Mouse (Mus musculus): ENCODE measurements around the gene Dysf. TPM values are rescaled to one million over a fixed set of nuclear protein-coding genes. Genes with fewer than 3 reads are reported as not detected.

Gene Dysf
- total RNA-seq, 1 experiment, result 12.8 TPM

DNA sequence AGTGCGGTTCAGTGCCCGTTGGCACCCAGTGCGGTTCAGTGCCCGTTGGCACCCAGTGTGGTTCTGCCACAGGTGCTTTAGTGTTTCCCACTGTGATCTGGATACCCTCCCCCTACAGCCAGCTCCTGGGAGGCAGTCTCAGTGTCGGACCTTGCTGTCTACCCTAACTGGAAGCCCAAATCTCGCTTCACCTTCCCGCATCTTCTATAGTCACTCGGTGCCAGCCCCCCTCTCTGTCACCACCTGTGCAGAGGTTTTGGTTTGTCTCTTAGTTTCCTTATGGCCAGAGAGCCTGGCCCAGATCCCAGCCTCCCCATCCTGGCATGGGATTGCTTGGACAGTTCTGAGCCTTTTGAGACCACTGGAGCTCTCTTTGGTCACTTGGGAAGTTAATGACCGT lies 127.3 kb downstream of the Dysf start:
- TF ChIP-seq MAFK (IDR thresholded peaks at IDR 0.05; ENCODE audit: insufficient read depth, low read depth, low read length), result no peak
- TF ChIP-seq HCFC1 (IDR thresholded peaks at IDR 0.05; ENCODE audit: borderline replicate concordance, insufficient read depth, low read length), result no peak
- H3K9ac ChIP-seq (ENCODE audit: insufficient read depth, low read depth, low read length, poor library complexity, severe bottlenecking), result no peak overlapping the region
- DNase-seq (ENCODE audit: low read depth, low spot score), result no peak
- no peaks in the 10 kb centered on the region for H3K9me3 ChIP-seq (ENCODE audit: control insufficient read depth, insufficient read depth, low read depth, low read length)
- H3K27ac ChIP-seq (ENCODE audit: insufficient read depth, low read depth, low read length, poor library complexity, severe bottlenecking), result no peak overlapping the region
- peaks cover 0 to 2% of the 10 kb centered on the region in 2 experiments; a peak in 1 of 4 replicates for H3K4me1 ChIP-seq (ENCODE audit: control insufficient read depth in 2 of 2, insufficient read depth in 2 of 2, low read length in 2 of 2, poor library complexity in 1 of 2)
- in situ Hi-C loops (cut with MboI; ENCODE audit: low sequenced_read_pairs in 2 of 2, unreplicated experiment in 2 of 2), result no loop called here
- no peaks in the 10 kb centered on the region for H3K36me3 ChIP-seq (ENCODE audit: control insufficient read depth, insufficient read depth, low read length, poor library complexity, severe bottlenecking)
- no peak overlapping the region for H3K4me3 ChIP-seq (ENCODE audit: insufficient read depth in 1 of 2, low read depth in 1 of 2, low read length in 2 of 2, poor library complexity in 1 of 2, severe bottlenecking in 1 of 2)

DNA sequence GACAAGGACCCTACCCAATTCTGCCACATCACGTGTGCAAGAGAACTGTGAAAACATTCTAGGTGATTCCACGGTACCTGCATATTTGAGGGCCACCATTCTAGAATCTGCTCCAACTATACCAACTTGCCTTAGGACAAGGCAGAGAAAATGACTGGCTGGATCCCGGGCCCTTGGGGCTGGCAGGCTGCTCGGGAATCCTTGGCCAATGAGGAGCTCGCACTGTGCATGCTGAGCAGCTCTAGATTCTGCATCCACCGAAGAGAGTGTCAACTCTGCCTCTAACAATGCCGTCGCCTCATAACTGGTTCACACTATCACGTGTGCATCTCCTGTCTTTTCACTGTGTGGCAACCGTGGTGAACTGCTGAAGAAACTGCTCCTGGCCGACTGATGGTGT lies 128.0 kb downstream of the Dysf start:
- in situ Hi-C loops (cut with MboI; ENCODE audit: low sequenced_read_pairs in 2 of 2, unreplicated experiment in 2 of 2), result no loop called here
- TF ChIP-seq ZNF384 (IDR thresholded peaks at IDR 0.05; ENCODE audit: low read depth, low read length) (no peak), ZC3H11A (IDR thresholded peaks at IDR 0.05; ENCODE audit: borderline replicate concordance, low read depth, low read length) (no peak), HCFC1 (IDR thresholded peaks at IDR 0.05; ENCODE audit: borderline replicate concordance, insufficient read depth, low read length) (no peak), MAFK (IDR thresholded peaks at IDR 0.05; ENCODE audit: insufficient read depth, low read depth, low read length) (no peak), CHD2 (IDR thresholded peaks at IDR 0.05; ENCODE audit: low read depth, low read length) (no peak)
- no peak overlapping the region for H3K27ac ChIP-seq (ENCODE audit: insufficient read depth, low read depth, low read length, poor library complexity, severe bottlenecking)

DNA sequence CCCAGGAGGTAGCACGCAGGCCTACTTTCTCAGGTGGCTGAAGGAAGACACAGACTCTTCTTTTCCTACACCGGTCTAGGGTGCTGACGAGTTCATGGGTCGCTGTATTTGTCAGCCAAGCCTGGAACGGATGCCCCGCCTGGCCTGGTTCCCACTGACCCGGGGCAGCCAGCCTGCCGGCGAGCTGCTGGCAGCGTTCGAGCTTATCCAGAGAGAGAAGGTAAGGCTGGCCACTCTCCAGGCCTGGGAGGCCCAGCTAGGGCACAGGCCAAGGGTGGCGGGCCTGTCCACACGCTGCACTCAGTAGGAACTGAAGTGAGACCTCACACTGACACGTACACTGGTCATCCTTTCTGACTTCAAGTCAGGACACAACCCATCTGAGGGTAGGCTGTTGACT lies 131.5 kb downstream of the Dysf start:
- in situ Hi-C loops (cut with MboI; ENCODE audit: low sequenced_read_pairs in 2 of 2, unreplicated experiment in 2 of 2), result no loop called here
- Histone ChIP-seq H3K9ac (ENCODE audit: insufficient read depth, low read depth, low read length, poor library complexity, severe bottlenecking) (no peak overlapping the region), H3K27ac (ENCODE audit: insufficient read depth, low read depth, low read length, poor library complexity, severe bottlenecking) (no peak overlapping the region), H3K4me1 (ENCODE audit: control insufficient read depth in 2 of 2, insufficient read depth in 2 of 2, low read length in 2 of 2, poor library complexity in 1 of 2) (0 out of 4 replicates have a peak, but pooled peaks cover 0 to 2% of the 10 kb centered on the region in 2 experiments), H3K36me3 (ENCODE audit: control insufficient read depth, insufficient read depth, low read length, poor library complexity, severe bottlenecking) (no peaks in the 10 kb centered on the region), H3K9me3 (ENCODE audit: control insufficient read depth, insufficient read depth, low read depth, low read length) (no peaks in the 10 kb centered on the region), H3K4me3 (ENCODE audit: insufficient read depth in 1 of 2, low read depth in 1 of 2, low read length in 2 of 2, poor library complexity in 1 of 2, severe bottlenecking in 1 of 2) (no peak overlapping the region)
- no peak for DNase-seq (ENCODE audit: low read depth, low spot score)
- no peak for TF ChIP-seq MAFK (IDR thresholded peaks at IDR 0.05; ENCODE audit: insufficient read depth, low read depth, low read length)
- TF ChIP-seq HCFC1 (IDR thresholded peaks at IDR 0.05; ENCODE audit: borderline replicate concordance, insufficient read depth, low read length), result no peak
- TF ChIP-seq CHD2 (IDR thresholded peaks at IDR 0.05; ENCODE audit: low read depth, low read length), result no peak
- TF ChIP-seq ZC3H11A (IDR thresholded peaks at IDR 0.05; ENCODE audit: borderline replicate concordance, low read depth, low read length), result no peak
- no peak for TF ChIP-seq ZNF384 (IDR thresholded peaks at IDR 0.05; ENCODE audit: low read depth, low read length)

More for the DNA sequence above, 128.0 kb downstream of the Dysf start:
- Histone ChIP-seq H3K36me3 (ENCODE audit: control insufficient read depth, insufficient read depth, low read length, poor library complexity, severe bottlenecking) (no peaks in the 10 kb centered on the region), H3K4me3 (ENCODE audit: insufficient read depth in 1 of 2, low read depth in 1 of 2, low read length in 2 of 2, poor library complexity in 1 of 2, severe bottlenecking in 1 of 2) (no peak overlapping the region), H3K9ac (ENCODE audit: insufficient read depth, low read depth, low read length, poor library complexity, severe bottlenecking) (no peak overlapping the region), H3K4me1 (ENCODE audit: control insufficient read depth in 2 of 2, insufficient read depth in 2 of 2, low read length in 2 of 2, poor library complexity in 1 of 2) (peaks cover 0 to 2% of the 10 kb centered on the region in 2 experiments; a peak in 1 of 4 replicates), H3K9me3 (ENCODE audit: control insufficient read depth, insufficient read depth, low read depth, low read length) (no peaks in the 10 kb centered on the region)
- no peak for DNase-seq (ENCODE audit: low read depth, low spot score)

DNA sequence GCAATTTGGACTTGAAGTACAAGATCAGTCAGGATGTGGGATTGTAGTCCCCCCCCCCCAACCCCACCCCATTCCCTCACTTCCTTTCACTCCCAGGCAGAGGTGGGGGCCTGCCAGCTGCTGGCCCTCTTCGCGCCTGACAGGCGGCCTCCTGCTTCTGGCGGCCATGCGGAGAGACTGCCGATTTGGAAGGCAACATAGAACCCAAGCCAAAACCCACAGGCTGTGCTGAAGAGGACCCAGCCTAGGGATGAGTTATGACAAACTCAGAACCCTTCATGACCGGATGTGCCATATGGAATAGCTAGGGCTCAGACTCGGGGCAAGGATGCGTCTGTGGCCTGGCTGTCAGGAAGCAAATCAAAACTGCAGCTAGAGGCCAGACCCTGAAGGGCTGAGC lies 134.1 kb downstream of the Dysf start:
- Histone ChIP-seq H3K4me3 (ENCODE audit: insufficient read depth in 1 of 2, low read depth in 1 of 2, low read length in 2 of 2, poor library complexity in 1 of 2, severe bottlenecking in 1 of 2) (no peak overlapping the region), H3K9me3 (ENCODE audit: control insufficient read depth, insufficient read depth, low read depth, low read length) (no peaks in the 10 kb centered on the region), H3K27ac (ENCODE audit: insufficient read depth, low read depth, low read length, poor library complexity, severe bottlenecking) (no peak overlapping the region; the same call in 1 of the 2 replicates), H3K9ac (ENCODE audit: insufficient read depth, low read depth, low read length, poor library complexity, severe bottlenecking) (no peak overlapping the region), H3K36me3 (ENCODE audit: control insufficient read depth, insufficient read depth, low read length, poor library complexity, severe bottlenecking) (no peaks in the 10 kb centered on the region), H3K4me1 (ENCODE audit: control insufficient read depth in 2 of 2, insufficient read depth in 2 of 2, low read length in 2 of 2, poor library complexity in 1 of 2) (0 out of 4 replicates have a peak, but pooled peaks cover 0 to 2% of the 10 kb centered on the region in 2 experiments)
- no peak for DNase-seq (ENCODE audit: low read depth, low spot score)
- in situ Hi-C loops (cut with MboI; ENCODE audit: low sequenced_read_pairs in 2 of 2, unreplicated experiment in 2 of 2), result no loop called here
- TF ChIP-seq ZC3H11A (IDR thresholded peaks at IDR 0.05; ENCODE audit: borderline replicate concordance, low read depth, low read length), result no peak
- no peak for TF ChIP-seq HCFC1 (IDR thresholded peaks at IDR 0.05; ENCODE audit: borderline replicate concordance, insufficient read depth, low read length)
- TF ChIP-seq MAFK (IDR thresholded peaks at IDR 0.05; ENCODE audit: insufficient read depth, low read depth, low read length), result no peak

DNA sequence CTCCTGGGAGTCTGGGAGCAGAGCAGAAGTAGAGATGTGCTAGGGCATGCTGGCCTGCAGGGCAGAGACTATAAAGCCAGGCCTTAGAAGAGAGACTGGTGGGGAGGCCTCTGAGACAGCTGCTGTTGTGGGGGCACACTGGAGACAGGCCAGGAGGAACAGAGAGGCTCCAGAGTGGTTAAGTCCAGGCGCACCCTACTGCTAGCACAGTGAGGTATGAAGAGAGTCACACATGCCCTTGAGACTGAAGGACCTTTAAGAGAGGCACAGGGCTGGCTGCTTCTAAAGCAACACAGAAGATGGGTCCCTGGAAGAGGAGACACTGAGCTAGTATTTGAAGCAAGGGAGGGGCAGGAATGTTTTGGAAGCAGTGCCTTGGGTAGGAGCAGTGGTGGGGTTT lies 134.9 kb downstream of the Dysf start:
- in situ Hi-C loops (cut with MboI; ENCODE audit: low sequenced_read_pairs in 2 of 2, unreplicated experiment in 2 of 2), result no loop called here

More for the DNA sequence above, 134.9 kb downstream of the Dysf start:
- Histone ChIP-seq H3K9ac (ENCODE audit: insufficient read depth, low read depth, low read length, poor library complexity, severe bottlenecking) (no peak overlapping the region), H3K27ac (ENCODE audit: insufficient read depth, low read depth, low read length, poor library complexity, severe bottlenecking) (no peak overlapping the region), H3K4me3 (ENCODE audit: insufficient read depth in 1 of 2, low read depth in 1 of 2, low read length in 2 of 2, poor library complexity in 1 of 2, severe bottlenecking in 1 of 2) (no peak overlapping the region), H3K9me3 (ENCODE audit: control insufficient read depth, insufficient read depth, low read depth, low read length) (no peaks in the 10 kb centered on the region), H3K4me1 (ENCODE audit: control insufficient read depth in 2 of 2, insufficient read depth in 2 of 2, low read length in 2 of 2, poor library complexity in 1 of 2) (0 out of 4 replicates have a peak, but pooled peaks cover 0 to 2% of the 10 kb centered on the region in 2 experiments), H3K36me3 (ENCODE audit: control insufficient read depth, insufficient read depth, low read length, poor library complexity, severe bottlenecking) (no peaks in the 10 kb centered on the region)
- no peak for DNase-seq (ENCODE audit: low read depth, low spot score)
- TF ChIP-seq MAFK (IDR thresholded peaks at IDR 0.05; ENCODE audit: insufficient read depth, low read depth, low read length), result no peak
- no peak for TF ChIP-seq ZNF384 (IDR thresholded peaks at IDR 0.05; ENCODE audit: low read depth, low read length)
- TF ChIP-seq HCFC1 (IDR thresholded peaks at IDR 0.05; ENCODE audit: borderline replicate concordance, insufficient read depth, low read length), result no peak
